Mouse (Mus musculus): ENCODE measurements around the gene Hdc. TPM values are rescaled to one million over a fixed set of nuclear protein-coding genes. Genes with fewer than 3 reads are reported as not detected.
A peak's percentile ranks its signal among the peaks of the same experiment; 100 is the strongest.

Hdc gene
- total RNA-seq, 2 experiments from 2014 or later, result 1.4 to 2.7 TPM

- DNase-seq (ENCODE audit: low spot score in 2 of 2), result no peak
Measured at GRCm38 (mm10) chr2:126601918-126602600, 17.0 kb downstream of the Hdc start.

- no peak for DNase-seq (ENCODE audit: low spot score in 2 of 2)
Measured at GRCm38 (mm10) chr2:126600533-126600932, 18.6 kb downstream of the Hdc start.

GRCm38 (mm10) chr2:126599005-126599404, 20.1 kb downstream of the Hdc start:
- DNase-seq (ENCODE audit: low spot score in 2 of 2), result no peak

GRCm38 (mm10) chr2:126598359-126598758, 20.7 kb downstream of the Hdc start:
- no peak for DNase-seq (ENCODE audit: low spot score in 2 of 2)

DNA sequence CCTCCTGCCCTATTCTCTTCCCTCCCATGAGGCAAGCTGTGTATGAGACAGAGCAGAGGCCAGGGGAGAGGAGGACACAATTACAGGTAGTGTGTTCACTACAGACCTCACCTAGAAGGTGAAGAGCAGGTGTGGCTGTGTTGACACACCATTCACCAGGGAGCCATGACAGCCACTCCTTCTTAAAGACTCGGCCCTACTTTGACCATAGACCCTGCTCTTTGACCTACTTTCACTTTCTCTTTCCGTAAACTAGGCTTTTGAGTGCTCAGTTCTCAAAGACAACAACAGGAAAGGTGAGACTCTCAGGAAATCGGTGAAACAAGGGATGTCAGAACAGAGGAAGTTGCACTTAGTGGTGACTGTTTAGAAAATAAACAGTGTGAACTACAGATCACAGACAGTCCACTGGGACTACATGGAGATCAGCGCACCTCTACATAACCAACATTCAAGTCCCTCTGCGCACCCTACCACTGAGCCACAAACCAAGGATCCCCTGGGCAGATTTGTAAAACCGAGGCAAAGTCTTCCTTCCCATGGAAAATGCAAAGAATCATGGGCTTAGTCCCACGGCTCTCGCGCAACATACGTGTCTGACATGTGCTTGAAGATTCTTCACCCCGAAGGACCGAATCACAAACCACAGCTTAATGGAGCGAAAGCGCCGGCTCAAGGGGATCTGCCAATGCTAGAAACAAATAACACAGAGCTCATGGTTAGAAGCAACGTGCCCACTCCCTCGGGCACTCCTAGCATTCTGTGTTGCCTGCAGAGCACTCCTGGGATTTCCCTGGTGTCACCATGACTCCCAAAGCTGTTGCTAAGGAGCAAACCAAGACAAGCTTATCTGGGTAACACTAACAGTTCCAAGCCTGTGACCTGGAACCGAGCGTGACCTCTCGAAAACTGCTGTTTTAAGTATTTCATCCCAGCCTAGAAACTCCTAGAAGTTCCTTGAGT, 21.5 kb downstream of the Hdc start:
- peak in 1 of 2 experiments; percentile 12 for DNase-seq (ENCODE audit: low spot score in 2 of 2)

GRCm38 (mm10) chr2:126596347-126597072, 22.6 kb downstream of the Hdc start:
- no peak for DNase-seq (ENCODE audit: low spot score in 2 of 2)

DNA sequence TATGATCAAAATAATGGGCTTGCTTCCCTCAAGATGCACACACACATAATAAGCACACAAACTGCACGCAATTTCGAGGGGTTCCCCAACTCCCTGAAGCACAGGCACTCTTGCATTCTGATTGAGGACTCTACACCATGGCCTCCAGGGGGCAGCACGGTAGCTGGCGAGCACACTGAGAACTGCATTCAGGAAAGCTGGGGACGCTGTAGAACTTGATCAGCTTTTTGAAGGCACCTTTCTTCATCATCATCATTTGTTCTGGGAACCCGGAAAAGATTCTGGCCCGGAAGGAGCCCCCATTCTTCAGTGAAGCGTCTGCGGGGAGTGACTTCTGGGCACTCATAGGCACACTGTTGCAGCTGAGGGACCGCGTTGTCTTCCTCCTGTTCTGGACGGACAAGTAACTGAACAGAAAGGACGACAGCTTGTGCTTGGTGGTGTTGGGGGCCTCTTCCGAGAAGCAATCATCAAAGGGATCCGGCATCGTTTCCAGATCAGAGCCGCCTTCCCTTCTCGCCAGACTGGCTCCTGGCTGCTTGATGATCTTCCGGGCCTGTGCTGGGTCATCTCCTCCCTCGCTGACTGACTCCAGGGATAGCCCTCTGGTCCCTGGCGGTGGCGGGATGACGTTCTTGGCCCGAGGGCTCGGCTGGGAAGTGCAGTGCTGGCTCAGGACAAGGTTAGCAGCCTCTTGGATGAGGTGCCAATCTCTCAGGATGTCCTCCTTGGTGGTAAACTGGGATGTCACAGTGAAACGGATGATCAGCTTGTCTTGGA, 25.1 kb downstream of the Hdc start:
- peak; percentile 41 to 63 for DNase-seq (ENCODE audit: low spot score in 2 of 2)

GRCm38 (mm10) chr2:126591304-126591703, 27.8 kb downstream of the Hdc start:
- DNase-seq (ENCODE audit: low spot score in 2 of 2), result no peak

GRCm38 (mm10) chr2:126587468-126587867, 31.6 kb downstream of the Hdc start:
- DNase-seq (ENCODE audit: low spot score in 2 of 2), result no peak

DNA sequence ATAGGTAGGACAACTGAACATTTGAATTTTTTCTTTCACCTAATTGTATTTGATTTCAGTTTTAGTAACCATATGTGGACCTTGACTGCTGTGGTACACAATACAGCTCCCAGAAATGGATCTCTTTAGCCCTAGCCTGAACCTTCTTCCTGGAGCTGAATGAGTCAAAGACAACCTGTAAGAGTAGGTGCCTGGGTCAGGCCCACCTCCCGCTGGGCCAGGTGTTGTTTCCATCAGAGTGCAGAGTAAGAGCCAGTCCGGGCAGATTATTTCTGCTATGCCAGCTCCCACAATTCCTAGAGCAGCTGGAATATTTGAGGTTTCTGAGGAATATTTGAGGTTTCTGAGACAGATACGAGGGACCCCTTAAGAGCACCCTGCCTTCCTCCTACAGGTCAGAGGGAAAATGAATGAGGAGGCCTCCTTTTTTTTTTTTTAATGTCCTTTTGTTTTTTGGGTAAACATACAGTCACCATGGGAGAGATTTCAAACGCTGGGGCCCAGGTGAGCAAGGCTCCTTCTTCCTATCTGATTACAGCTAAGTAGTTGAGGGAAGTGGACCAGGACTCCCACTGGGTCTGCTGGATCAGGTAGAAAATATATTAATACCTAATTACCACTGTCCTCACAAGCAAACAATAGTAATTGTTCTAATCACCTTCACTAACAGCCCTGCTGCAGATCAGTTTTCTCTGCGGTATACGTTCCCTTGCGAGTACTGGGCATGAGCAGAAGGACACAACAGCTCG, 34.3 kb downstream of the Hdc start:
- no peak for DNase-seq (ENCODE audit: low spot score in 2 of 2)

GRCm38 (mm10) chr2:126583960-126584359, 35.1 kb downstream of the Hdc start:
- no peak for DNase-seq (ENCODE audit: low spot score in 2 of 2)

GRCm38 (mm10) chr2:126579282-126579681, 39.8 kb downstream of the Hdc start:
- no peak for DNase-seq (ENCODE audit: low spot score in 2 of 2)

DNA sequence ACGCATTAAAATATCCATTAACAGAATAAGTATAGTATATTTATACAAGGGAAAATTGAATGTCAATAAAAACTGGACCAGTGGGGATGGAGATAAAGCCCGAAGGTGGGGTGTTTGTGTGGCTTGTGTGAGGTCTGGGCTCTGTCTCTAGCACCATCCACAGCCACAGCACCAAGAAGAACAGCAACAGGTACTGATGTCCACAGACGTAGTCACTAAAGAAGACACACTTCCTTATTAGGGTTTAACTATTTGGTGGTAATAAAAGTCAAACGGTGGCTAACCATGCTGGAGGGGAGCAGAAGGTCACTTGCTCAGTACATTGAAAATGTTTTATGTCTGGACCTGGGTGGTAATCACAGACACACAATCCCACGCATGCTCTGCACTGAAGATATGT, 41.7 kb downstream of the Hdc start:
- DNase-seq (ENCODE audit: low spot score in 2 of 2), result no peak

DNA sequence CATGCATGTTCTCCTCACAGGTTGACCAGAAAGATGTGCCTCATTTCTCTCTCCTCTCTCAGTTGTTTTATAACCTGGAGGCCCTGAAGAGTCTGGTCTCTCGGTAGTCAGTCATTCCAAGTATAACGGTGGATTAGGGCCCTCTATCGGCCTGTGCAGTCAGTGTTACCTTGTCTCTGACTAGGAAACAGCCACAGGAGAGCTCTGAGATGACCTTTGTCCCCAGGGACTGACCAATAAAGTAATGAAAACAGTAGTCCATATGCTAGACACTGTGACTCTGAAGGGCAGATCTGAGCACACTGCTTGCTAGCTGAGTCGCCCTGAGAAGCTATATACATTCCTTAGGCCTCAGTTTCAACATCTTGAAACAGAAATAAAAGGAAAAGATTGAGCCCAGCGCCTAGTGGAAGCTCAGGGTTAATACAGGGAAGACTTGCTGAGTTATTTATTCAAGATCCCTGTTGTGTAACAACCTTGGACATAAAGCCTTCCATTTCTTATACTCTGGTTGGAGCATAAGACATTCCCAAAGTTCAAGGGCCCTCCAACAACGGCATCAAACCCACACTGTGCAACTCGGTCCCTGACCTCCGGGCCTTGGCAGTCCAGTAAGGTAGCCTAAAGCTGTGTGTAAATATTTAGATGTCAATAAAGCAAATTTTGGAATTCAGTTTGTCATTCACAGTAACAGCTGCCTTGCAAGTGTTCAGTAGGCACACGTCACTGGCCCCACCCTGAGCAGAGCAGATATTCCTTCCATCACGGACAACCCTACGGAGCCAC, 43.5 kb downstream of the Hdc start:
- no peak for DNase-seq (ENCODE audit: low spot score in 2 of 2)

- DNase-seq (ENCODE audit: low spot score in 2 of 2), result no peak
Measured at GRCm38 (mm10) chr2:126572747-126573146, 46.4 kb downstream of the Hdc start.

DNA sequence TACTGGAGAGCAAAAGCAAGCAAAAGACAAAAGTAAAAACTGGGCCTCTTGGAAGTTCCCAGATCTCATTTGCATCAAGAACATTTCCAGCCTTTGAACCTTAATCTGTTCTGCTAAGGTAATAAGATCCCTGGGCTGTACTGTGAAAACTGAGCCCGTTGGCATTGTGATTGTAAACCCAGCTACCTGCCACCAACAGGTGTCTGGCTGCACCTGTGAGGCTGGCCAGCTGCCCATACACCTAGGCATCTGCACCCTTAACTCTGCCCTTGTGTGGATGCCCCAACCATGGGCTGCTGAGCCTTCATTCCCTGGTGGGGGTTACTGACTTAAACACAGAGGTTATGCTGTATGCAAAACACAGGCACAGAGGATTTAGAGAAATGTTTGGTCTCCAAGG, 46.9 kb downstream of the Hdc start:
- no peak for DNase-seq (ENCODE audit: low spot score in 2 of 2)

- no peak for DNase-seq (ENCODE audit: low spot score in 2 of 2)
Measured at GRCm38 (mm10) chr2:126563411-126564105, 55.5 kb downstream of the Hdc start.

DNA sequence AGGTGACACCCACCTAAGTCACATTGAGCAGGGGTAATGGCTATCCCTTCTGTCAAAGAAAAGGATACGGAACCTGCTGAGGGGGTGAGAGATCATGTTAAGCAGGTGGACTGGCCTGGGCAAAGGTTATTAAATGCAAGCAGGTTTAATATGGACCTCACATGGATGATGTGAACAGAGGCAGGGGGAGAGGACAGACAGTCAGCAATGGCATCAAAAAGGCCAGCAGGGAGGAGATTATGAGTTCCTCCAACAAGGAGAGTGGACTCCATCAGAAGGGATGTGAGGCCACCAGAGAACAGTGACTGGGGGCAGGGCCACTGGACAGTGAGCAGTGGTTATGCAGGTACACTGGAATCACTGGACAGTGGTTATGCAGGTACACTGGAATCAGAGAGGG, 59.0 kb downstream of the Hdc start:
- DNase-seq (ENCODE audit: low spot score in 2 of 2), result no peak

GRCm38 (mm10) chr2:126555533-126555932, 63.6 kb downstream of the Hdc start:
- no peak for DNase-seq (ENCODE audit: low spot score in 2 of 2)
